Mouse (Mus musculus): ENCODE data around the gene Tceal3. TPM values are rescaled to one million over a fixed set of nuclear protein-coding genes. Genes with fewer than 3 reads are reported as not detected.

Tceal3 gene
- polyA plus RNA-seq, 1 experiment from 2014 or later: 1.2 TPM

Other genes starting within 250 kb of the Tceal3 start
- not detected in 2 replicates for gene Kir3dl1, start 72.8 kb upstream of the Tceal3 start, polyA plus RNA-seq (2014; fragmentation: Nextera tagmentation; extraction: Ambion mirVana)
- not detected in 2 replicates for gene Kir3dl2, start 46.8 kb upstream of the Tceal3 start, polyA plus RNA-seq (2014; fragmentation: Nextera tagmentation; extraction: Ambion mirVana)
- 7.3 and 7.6 TPM in 2 replicates for gene Tceal1, start 117.1 kb downstream of the Tceal3 start, polyA plus RNA-seq (2014; fragmentation: Nextera tagmentation; extraction: Ambion mirVana)
- gene Morf4l2, start 152.8 kb downstream of the Tceal3 start, polyA plus RNA-seq (2014; fragmentation: Nextera tagmentation; extraction: Ambion mirVana): 449 and 475 TPM in 2 replicates
- gene Glra4, start 189.3 kb downstream of the Tceal3 start, polyA plus RNA-seq (2014; fragmentation: Nextera tagmentation; extraction: Ambion mirVana): 0.10 TPM in 1 of 2 replicates, not detected in the other
- gene Plp1, start 231.8 kb downstream of the Tceal3 start, polyA plus RNA-seq (2014; fragmentation: Nextera tagmentation; extraction: Ambion mirVana): 8.1 and 8.5 TPM in 2 replicates